Mouse (Mus musculus) lung, embryonic 14.5 days (tissue): Measurements from ENCODE around the gene Rimbp2. TPM values are rescaled to one million over a fixed set of nuclear protein-coding genes. Genes with fewer than 3 reads are reported as not detected.

Experiments used
- ATAC-seq: fragments of 200-750 bp; cut with Nextera tagmentation; 2 replicates; pipeline ENCODE4 v1.8.0; 2017; ENCODE audit warnings: mild to moderate bottlenecking, moderate TSS enrichment, moderate library complexity; ENCODE audit not compliant: insufficient read depth
- DNase-seq: peaks from one replicate; pipeline ENCODE4 v3.0.0-alpha.2; 2015
- H3K27ac ChIP-seq: fragments of 300-500 bp; sonication (generic); 2 replicates; pipeline ENCODE4 v1.5.1; 2014; ENCODE audit warnings: low read depth, mild to moderate bottlenecking, moderate library complexity
- H3K27me3 ChIP-seq: fragments of 300-500 bp; sonication (generic); 2 replicates; pipeline ENCODE4 v1.6.1; 2014; ENCODE audit warnings: low read length, control low read depth; ENCODE audit not compliant: insufficient read depth
- H3K36me3 ChIP-seq: fragments of 300-500 bp; sonication (generic); 2 replicates; pipeline ENCODE4 v1.6.1; 2014; ENCODE audit warnings: control low read depth; ENCODE audit not compliant: insufficient read depth
- H3K4me1 ChIP-seq: fragments of 300-500 bp; sonication (generic); 2 replicates; pipeline ENCODE4 v1.6.1; 2014; ENCODE audit warnings: antibody characterized with exemption, control low read depth; ENCODE audit not compliant: insufficient read depth
- H3K4me2 ChIP-seq: fragments of 300-500 bp; sonication (generic); 2 replicates; pipeline ENCODE4 v1.6.1; 2014; ENCODE audit warnings: mild to moderate bottlenecking
- H3K4me3 ChIP-seq: fragments of 300-500 bp; sonication (generic); 2 replicates; pipeline ENCODE4 v1.5.1; 2014; ENCODE audit warnings: low read depth, low read length
- H3K9ac ChIP-seq: fragments of 300-500 bp; sonication (generic); 2 replicates; pipeline ENCODE4 v1.6.1; 2014
- H3K9me3 ChIP-seq: fragments of 300-500 bp; sonication (generic); 2 replicates; pipeline ENCODE4 v1.6.1; 2016; ENCODE audit warnings: low read depth, low read length, control low read depth
- CTCF ChIP-seq: IDR thresholded peaks from 2 replicates; pipeline ENCODE4 v1.5.1; 2016; ENCODE audit warnings: antibody characterized with exemption, low read depth
- WGBS: fragments of 180-500 bp; shearing (Covaris S2); extraction: QIAGEN DNeasy Blood & Tissue Kit; methylation state at CpG from one replicate; pipeline ENCODE4 v1.1.7; 2014; 5-methylcytosine and 5-hydroxymethylcytosine counted together
- polyA plus RNA-seq: library from polyadenylated mRNA; unstranded; fragments of >200 nt; fragmentation: Nextera tagmentation; extraction: Ambion mirVana; gene quantifications from 2 replicates; pipeline ENCODE4 v1.2.1, GENCODE M21; 2014

Rimbp2 gene
- polyA plus RNA-seq, 1 experiment from 2014 or later = not detected

DNA sequence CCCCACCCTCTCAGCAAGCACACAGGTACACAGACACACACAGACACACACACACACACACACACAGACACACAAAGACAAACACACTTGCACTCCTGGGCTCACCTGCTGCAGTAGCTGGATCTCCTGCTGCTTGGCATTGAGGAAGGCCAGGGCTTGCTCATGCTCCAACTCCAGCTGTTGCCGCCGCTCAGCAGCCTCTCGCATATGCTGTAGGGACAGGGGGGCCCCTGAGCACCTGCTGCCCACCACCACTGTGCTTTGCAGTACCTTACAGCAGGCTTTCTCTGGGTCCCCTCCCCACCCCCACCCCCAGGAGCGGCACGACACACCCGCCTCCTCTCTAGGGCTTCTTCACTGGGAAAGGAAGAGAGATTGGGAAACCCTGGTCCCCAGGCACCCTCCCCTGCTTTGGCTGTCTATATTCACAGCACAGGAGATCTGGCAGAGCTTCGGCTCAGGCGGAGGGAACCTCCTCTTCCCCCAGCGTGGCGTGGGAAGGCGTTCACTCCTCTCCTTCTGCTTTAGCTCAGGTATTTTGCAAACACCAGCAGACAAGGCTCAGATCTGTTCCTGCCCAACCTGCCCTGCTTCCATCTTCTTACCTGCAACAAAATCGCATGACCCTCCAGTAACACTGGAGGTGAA is 133.5 kb downstream of the Rimbp2 start:
- no peak overlapping the region for H3K27ac ChIP-seq
- H3K4me3 ChIP-seq = no peak overlapping the region
- no peak for ATAC-seq
- H3K9me3 ChIP-seq = no peaks in the 10 kb centered on the region
- no peak for DNase-seq
- H3K36me3 ChIP-seq = no peaks in the 10 kb centered on the region
- H3K4me1 ChIP-seq = no peaks in the 10 kb centered on the region
- WGBS = 43% methylated on average over 12 of the region's 12 CpGs
- TF ChIP-seq CTCF = no peak
- H3K4me2 ChIP-seq = no peak overlapping the region
- H3K9ac ChIP-seq = no peak overlapping the region
- H3K27me3 ChIP-seq = no peaks in the 10 kb centered on the region

DNA sequence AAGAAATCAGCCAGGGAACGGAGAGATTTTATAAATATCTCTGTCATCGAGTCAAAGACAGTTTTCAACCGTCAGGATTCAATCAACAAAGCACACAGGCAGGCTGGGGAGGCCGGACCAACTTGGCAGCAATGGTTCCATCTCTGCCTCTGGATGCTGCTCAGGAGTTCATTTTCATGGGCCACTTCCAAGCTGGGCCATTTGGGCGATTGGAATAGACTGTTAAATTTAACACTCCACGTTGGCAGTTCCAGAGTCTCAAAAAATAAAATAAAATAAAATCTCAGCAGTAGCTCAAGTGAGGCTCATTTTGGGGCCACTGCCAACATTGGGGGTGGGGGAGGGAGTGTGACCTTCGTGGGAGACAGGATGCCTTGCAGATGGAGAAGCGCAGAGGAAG is 137.7 kb downstream of the Rimbp2 start:
- Histone ChIP-seq H3K27me3 (no peaks in the 10 kb centered on the region), H3K9me3 (no peaks in the 10 kb centered on the region), H3K4me1 (no peaks in the 10 kb centered on the region), H3K4me2 (no peak overlapping the region), H3K9ac (no peak overlapping the region), H3K27ac (no peak overlapping the region), H3K36me3 (no peaks in the 10 kb centered on the region), H3K4me3 (no peak overlapping the region)
- no peak for TF ChIP-seq CTCF
- no peak for ATAC-seq
- DNase-seq = no peak
- WGBS = 64% methylated on average over 8 of the region's 8 CpGs

DNA sequence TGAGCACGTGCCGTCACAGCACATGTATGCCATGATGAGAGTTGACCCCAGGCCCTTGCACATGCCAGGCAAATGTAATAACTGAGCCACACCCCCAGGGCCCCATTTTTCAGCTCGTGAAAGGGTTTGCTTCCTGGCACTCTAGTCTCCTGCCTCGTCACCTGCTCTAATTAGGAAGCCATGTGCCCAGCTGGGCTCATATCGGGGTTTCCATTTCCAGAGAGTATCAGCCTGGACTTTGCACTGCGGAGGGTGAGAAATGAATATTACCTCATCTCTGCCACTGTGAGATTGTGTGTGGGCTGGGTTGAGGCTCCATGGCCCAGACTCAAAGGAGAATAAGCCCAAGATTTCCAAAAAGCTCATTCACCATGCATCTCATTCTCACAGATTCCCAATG is 138.2 kb downstream of the Rimbp2 start:
- H3K4me1 ChIP-seq = no peaks in the 10 kb centered on the region
- WGBS = 81% methylated on average over 6 of the region's 6 CpGs
- H3K4me3 ChIP-seq = no peak overlapping the region
- H3K27ac ChIP-seq = no peak overlapping the region
- no peaks in the 10 kb centered on the region for H3K36me3 ChIP-seq
- TF ChIP-seq CTCF = no peak
- H3K27me3 ChIP-seq = no peaks in the 10 kb centered on the region
- ATAC-seq = no peak
- H3K4me2 ChIP-seq = no peak overlapping the region
- H3K9ac ChIP-seq = no peak overlapping the region
- no peaks in the 10 kb centered on the region for H3K9me3 ChIP-seq
- DNase-seq = no peak

GRCm38 (mm10) chr5:128813121-128813520 is 140.2 kb downstream of the Rimbp2 start:
- no peak overlapping the region for H3K4me3 ChIP-seq
- no peaks in the 10 kb centered on the region for H3K4me1 ChIP-seq
- H3K36me3 ChIP-seq = no peaks in the 10 kb centered on the region
- ATAC-seq (no peak), DNase-seq (peak; percentile 31)
- H3K9ac ChIP-seq = no peak overlapping the region
- H3K27ac ChIP-seq = no peak overlapping the region
- TF ChIP-seq CTCF = no peak
- no peaks in the 10 kb centered on the region for H3K9me3 ChIP-seq
- 36% methylated on average over 11 of the region's 11 CpGs for WGBS
- no peaks in the 10 kb centered on the region for H3K27me3 ChIP-seq
- H3K4me2 ChIP-seq = no peak overlapping the region

DNA sequence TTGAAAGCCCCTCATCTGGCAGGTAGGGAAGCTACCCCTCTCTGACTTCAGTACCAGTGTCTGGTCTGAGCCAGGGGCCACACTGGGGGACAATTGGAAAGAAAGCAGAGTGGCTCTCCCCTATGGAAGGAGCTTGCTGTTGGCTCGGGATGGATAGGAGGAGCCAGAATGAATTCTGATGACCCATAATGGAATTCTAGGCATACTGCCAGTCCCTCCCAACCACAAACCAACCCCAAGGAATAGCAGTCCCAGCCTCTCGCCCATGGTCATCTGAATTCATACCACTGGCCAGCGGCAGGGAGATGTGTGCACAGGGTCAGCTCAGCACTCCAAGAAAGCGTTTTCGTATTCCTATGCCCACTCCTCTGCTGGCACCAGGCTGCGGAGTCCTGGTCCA is 141.9 kb downstream of the Rimbp2 start:
- Histone ChIP-seq H3K4me1 (no peaks in the 10 kb centered on the region), H3K27me3 (no peaks in the 10 kb centered on the region), H3K4me2 (no peak overlapping the region), H3K27ac (no peak overlapping the region), H3K4me3 (no peak overlapping the region), H3K9me3 (no peaks in the 10 kb centered on the region), H3K9ac (no peak overlapping the region), H3K36me3 (no peaks in the 10 kb centered on the region)
- no peak for ATAC-seq
- TF ChIP-seq CTCF = no peak
- WGBS = 74% methylated on average over 6 of the region's 6 CpGs
- DNase-seq = peak; percentile 42

GRCm38 (mm10) chr5:128810006-128810405 is 143.3 kb downstream of the Rimbp2 start:
- Histone ChIP-seq H3K36me3 (no peaks in the 10 kb centered on the region), H3K27ac (no peak overlapping the region), H3K4me1 (no peaks in the 10 kb centered on the region), H3K9me3 (no peaks in the 10 kb centered on the region), H3K4me2 (no peak overlapping the region), H3K9ac (no peak overlapping the region), H3K4me3 (no peak overlapping the region), H3K27me3 (no peaks in the 10 kb centered on the region)
- DNase-seq (no peak), ATAC-seq (no peak)
- WGBS = 57% methylated on average over 12 of the region's 12 CpGs
- TF ChIP-seq CTCF = no peak

DNA sequence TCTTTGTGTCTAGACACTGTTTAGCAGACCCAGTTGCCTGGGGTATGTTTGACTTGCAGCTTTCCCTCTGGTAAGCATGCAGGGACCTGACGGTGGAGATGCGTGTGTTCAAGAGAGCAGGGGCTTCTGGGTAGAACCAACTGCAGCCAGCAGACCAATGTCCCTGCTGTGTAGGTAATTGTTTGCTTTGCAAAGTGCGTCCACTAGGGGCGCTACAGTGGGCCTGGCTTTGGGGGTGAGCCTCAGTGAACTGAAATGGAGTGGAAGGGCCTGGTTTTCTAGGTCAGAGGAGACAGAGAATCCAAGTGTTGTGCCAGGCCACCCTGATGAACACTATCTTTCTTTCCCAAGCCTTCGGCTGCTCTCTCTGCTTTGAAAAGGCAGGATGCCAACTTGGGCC is 143.9 kb downstream of the Rimbp2 start:
- Histone ChIP-seq H3K4me2 (no peak overlapping the region), H3K27ac (no peak overlapping the region), H3K4me3 (no peak overlapping the region), H3K9me3 (no peaks in the 10 kb centered on the region), H3K9ac (no peak overlapping the region), H3K36me3 (no peaks in the 10 kb centered on the region), H3K27me3 (no peaks in the 10 kb centered on the region), H3K4me1 (no peaks in the 10 kb centered on the region)
- ATAC-seq = no peak
- WGBS = 54% methylated on average over 5 of the region's 5 CpGs
- TF ChIP-seq CTCF = peak; percentile 69
- peak; percentile 29 for DNase-seq
